Mouse (Mus musculus): ENCODE results near the gene Gpat3. TPM values are rescaled to one million over a fixed set of nuclear protein-coding genes. Genes with fewer than 3 reads are reported as not detected.

Gene Gpat3
- total RNA-seq, 2 experiments from 2014 or later: 2.7 to 8.2 TPM

- TF ChIP-seq CTCF (IDR thresholded peaks at IDR 0.05): no peak
- Histone ChIP-seq H3K4me3 (no peak overlapping the region), H3K27ac (peak overlapping the region; percentile 66)
- no peak for DNase-seq
- intact Hi-C loops (cut with DNase I): no loop called here
Observed at GRCm38 (mm10) chr5:100835862-100836538, 9.5 kb upstream of the Gpat3 start.

DNA sequence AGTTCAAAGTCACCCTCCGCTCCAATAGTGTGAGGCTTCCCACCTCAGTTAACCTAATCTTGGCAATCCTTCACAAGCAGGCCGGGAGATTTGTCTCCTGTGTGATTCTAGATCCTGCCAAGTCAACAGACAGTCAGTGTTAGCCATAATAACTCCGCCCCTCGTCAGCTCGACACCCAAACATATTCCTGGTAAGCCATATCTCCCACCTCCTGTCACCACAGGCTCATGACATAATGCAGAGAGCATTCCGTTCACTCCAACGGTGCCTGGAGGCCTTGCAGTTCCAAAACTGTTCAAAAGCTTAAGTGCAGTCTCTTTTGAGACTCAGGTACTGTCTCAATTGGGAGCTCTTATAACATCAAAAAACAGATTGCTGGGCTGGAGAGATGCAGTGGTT is 7.6 kb upstream of the Gpat3 start:
- TF ChIP-seq CTCF (IDR thresholded peaks at IDR 0.05): no peak
- Histone ChIP-seq H3K27ac (no peak overlapping the region), H3K4me3 (no peak overlapping the region)
- no peak for DNase-seq
- intact Hi-C loops (cut with DNase I): no loop called here

DNA sequence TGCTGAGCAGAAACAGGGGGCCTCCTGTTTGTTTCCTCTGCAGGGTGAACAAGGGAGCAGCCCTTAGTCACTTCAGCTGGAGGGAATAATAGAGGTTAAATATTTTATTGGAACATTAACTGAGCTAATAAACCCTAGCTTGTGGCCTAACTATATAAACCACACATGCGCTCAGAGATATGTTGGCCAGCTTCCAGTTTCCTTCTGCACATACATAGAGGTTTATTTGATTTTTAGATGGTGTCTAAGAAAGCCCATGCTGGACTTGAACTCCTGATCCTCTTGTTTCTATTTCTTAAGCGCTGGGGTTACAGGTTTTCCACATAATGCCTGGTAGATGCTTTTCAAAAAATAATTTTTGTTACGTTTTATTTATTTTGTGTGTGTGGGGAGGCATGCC is 1.0 kb upstream of the Gpat3 start:
- no peak for DNase-seq
- Histone ChIP-seq H3K27ac (no peak overlapping the region), H3K4me3 (no peak overlapping the region)
- TF ChIP-seq CTCF (IDR thresholded peaks at IDR 0.05): no peak
- intact Hi-C loops (cut with DNase I): no loop called here

DNA sequence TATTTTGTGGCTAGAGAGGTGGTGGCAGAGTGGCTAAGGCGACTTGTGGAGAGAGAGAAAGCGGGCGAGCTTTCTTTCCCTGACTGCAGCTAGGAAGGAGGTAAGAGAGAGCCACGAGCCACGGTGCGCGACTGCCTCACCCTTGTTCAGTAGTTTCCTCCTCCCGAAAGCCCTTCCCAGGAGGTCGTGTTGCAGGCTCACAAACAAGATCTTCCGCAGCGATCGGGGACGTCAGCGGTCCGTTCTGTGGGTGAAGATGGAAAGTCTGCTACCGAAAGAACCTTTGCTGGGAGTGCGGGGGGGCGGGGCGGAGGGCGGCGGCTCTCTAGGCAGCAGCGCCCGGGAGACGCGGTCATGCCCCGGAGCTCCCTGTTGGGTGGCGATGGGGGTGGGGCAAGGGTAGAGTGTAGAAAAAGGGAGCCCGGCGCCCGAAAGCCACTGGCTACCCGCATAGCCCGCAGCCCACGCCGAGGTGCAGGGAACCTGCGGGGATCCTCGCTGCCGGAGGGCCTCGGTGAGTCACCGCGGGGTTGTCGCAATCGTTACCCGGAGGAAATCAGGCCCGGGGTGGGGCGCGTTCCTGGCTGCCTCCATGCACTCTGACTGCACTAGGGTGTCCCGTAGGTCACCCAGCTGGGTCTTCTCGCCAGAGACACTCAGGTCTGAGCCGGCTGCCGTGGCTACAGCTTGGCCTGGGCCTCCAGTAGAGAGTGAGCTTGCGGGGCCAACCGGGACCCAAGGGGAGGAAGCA is 510 bp downstream of the Gpat3 start:
- peak overlapping the region; percentile 89 for H3K4me3 ChIP-seq
- peak overlapping the region; percentile 88 for H3K27ac ChIP-seq
- no peak for TF ChIP-seq CTCF (IDR thresholded peaks at IDR 0.05)
- intact Hi-C loops (cut with DNase I): no loop called here
- peak; percentile 87 for DNase-seq

DNA sequence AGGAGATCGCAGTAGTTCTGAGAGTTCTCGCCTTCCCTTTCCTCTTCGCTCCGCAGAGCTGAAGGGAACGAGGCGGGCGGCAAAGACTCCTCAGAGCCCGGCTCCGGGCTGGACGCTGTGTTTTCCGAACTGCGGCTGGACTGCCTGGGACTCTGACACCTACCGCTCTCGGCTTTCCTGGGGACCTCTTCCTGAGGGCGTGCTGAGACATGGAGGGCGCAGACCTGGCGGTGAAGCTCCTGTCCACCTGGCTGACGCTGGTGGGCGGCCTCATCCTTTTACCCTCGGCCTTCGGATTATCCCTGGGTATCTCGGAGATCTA is 1.0 kb downstream of the Gpat3 start:
- Histone ChIP-seq H3K4me3 (peak overlapping the region; percentile 89), H3K27ac (peak overlapping the region; percentile 88)
- TF ChIP-seq CTCF (IDR thresholded peaks at IDR 0.05): no peak
- intact Hi-C loops (cut with DNase I): no loop called here
- no peak for DNase-seq

DNA sequence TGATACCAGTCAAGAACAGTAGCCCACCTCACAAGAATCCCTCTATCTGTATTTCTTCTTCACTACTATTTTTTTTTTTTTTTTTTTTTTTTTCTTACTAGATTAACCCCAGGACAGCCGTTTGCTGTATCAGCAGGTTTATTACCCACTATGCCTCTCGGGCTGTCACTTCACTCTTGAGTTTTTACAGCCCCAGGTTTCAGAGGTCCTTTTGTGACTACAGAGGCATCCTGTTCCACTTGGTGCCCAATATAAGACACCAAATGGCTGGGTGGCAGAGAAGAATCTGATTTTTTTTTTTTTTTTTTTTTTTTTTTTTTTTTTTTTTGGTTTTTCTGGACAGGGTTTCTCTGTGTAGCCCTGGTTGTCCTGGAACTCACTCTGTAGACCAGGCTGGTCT is 1.6 kb downstream of the Gpat3 start:
- peak overlapping the region; percentile 89 for H3K4me3 ChIP-seq
- intact Hi-C loops (cut with DNase I): no loop called here
- H3K27ac ChIP-seq: no peak overlapping the region
- no peak for DNase-seq
- TF ChIP-seq CTCF (IDR thresholded peaks at IDR 0.05): no peak

GRCm38 (mm10) chr5:100853963-100854362 is 8.4 kb downstream of the Gpat3 start:
- no peak for DNase-seq
- intact Hi-C loops (cut with DNase I): no loop called here
- Histone ChIP-seq H3K27ac (no peak overlapping the region), H3K4me3 (no peak overlapping the region)
- no peak for TF ChIP-seq CTCF (IDR thresholded peaks at IDR 0.05)

DNA sequence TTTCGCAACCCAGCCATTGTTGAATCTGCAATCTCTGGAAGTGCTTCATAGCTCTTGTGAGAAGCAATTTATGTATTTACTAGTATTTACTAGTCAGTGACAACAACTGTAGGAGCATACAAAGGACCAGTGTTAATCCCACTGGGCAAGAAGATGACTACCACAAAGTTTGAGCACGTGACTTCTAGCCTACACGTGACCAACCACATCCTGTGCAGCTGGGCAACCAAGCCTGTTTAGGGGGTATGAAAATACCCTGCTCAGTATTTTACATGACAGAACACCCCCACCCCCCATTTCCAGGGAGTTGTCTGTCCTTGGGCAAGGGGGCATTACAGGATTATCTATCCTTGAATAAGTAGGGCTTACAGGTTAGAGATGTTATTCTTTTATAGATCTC is 11.0 kb downstream of the Gpat3 start:
- no peak for DNase-seq
- TF ChIP-seq CTCF (IDR thresholded peaks at IDR 0.05): no peak
- intact Hi-C loops (cut with DNase I): no loop called here
- Histone ChIP-seq H3K27ac (no peak overlapping the region), H3K4me3 (no peak overlapping the region)

DNA sequence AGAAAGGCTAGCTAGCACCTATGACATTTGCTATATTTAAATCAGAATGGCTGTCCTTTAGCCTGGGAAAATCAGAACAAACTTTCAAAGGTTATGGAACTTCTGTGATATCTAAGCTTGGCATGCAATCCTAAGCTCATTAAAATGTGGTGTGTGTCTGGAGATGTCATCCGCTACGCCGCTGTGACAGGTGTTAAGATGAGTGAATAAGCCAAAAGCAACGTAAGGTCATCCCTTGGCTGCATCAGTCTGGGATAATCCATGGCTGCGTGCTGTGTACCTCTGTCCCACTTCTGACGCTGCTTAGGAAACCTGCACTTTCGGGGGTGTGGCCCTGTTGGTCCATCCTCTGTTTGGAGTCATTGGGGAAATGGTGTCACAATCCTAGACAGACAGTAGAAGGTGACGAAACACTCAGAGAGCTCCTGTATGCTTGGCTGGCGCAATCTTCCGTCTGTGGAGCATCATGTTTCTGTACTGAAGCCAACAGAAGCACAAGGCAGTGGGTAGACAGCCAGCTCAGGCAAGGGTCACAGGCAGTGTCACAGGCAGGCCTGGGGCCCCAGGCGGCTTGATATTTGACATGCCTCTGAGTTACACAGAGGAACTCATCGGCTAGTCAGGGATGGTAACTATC is 15.0 kb downstream of the Gpat3 start:
- intact Hi-C loops (cut with DNase I): loop anchor here (5.0 kb wide), 1 partner anchor 52 kb away; no protein-coding TSS in a partner anchor

GRCm38 (mm10) chr5:100861140-100861539 is 15.6 kb downstream of the Gpat3 start:
- no peak for DNase-seq
- H3K27ac ChIP-seq: peak overlapping the region; percentile 79
- intact Hi-C loops (cut with DNase I): loop anchor here (5.0 kb wide), 1 partner anchor 51 kb away; no protein-coding TSS in a partner anchor
- no peak for TF ChIP-seq CTCF (IDR thresholded peaks at IDR 0.05)
- no peak overlapping the region for H3K4me3 ChIP-seq

More for the DNA sequence above, 15.0 kb downstream of the Gpat3 start:
- DNase-seq: peak; percentile 83
- TF ChIP-seq CTCF (IDR thresholded peaks at IDR 0.05): no peak
- Histone ChIP-seq H3K4me3 (no peak overlapping the region; the same call in 1 of the 2 replicates), H3K27ac (peak overlapping the region; percentile 79)

DNA sequence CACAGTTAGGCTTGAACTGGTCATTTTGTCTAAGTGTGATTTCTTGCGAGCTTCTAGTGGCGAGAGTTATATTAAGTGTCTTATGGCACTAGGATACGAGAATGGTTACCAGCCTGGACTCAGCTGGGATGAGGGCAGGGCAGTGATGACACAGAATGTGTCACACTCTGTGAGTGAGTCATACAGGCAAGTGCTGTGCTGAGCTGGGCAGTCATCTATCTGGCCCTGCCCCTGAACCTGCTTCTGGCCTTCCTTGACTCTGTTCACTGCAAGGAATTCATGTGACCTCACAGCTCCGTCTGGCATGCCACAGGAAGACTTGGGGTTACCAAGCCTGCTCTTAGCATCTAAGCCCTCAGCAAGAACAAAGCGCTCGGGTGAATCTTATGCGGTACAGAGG is 16.3 kb downstream of the Gpat3 start:
- no peak for TF ChIP-seq CTCF (IDR thresholded peaks at IDR 0.05)
- no peak overlapping the region for H3K4me3 ChIP-seq
- DNase-seq: no peak
- H3K27ac ChIP-seq: peak overlapping the region; percentile 79; the same call in 1 of the 2 replicates
- intact Hi-C loops (cut with DNase I): loop anchor here (5.0 kb wide), 1 partner anchor 50 kb away; no protein-coding TSS in a partner anchor

DNA sequence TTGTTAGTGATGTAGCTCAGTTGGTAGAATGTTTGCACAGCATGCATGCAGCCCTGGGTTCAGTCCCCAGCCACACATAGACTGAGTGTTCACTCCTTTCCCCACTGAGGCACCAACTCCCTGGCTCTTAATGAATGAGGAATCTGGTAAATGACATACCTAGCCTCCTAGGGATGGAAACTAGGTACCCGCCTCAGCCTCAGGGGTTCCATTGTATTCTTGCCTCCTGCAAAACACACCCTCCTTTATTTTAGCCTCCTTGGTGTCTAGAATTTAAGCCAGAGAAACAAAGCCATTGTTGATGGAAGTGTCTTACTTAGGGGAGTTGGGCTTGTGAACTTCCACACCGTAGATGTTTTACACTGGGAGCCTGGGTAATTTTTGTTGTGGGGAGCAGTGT is 17.6 kb downstream of the Gpat3 start:
- DNase-seq: no peak
- intact Hi-C loops (cut with DNase I): loop anchor here (5.0 kb wide), 1 partner anchor 49 kb away; no protein-coding TSS in a partner anchor
- Histone ChIP-seq H3K4me3 (no peak overlapping the region), H3K27ac (no peak overlapping the region)
- no peak for TF ChIP-seq CTCF (IDR thresholded peaks at IDR 0.05)

GRCm38 (mm10) chr5:100864438-100864837 is 18.9 kb downstream of the Gpat3 start:
- TF ChIP-seq CTCF (IDR thresholded peaks at IDR 0.05): no peak
- intact Hi-C loops (cut with DNase I): loop anchor here (5.0 kb wide), 1 partner anchor 48 kb away; no protein-coding TSS in a partner anchor
- H3K4me3 ChIP-seq: no peak overlapping the region
- no peak overlapping the region for H3K27ac ChIP-seq
- no peak for DNase-seq
